Mouse (Mus musculus) kidney, adult 2 months (tissue): Measurements from ENCODE around the gene Gabbr2.

Experiments
- CTCF ChIP-seq: fragments of 200-500 bp; conservative IDR thresholded peaks from 2 replicates; pipeline ENCODE4 v1.5.1; 2011; ENCODE audit warnings: low read depth, mild to moderate bottlenecking, control low read depth, low read length, moderate library complexity, mixed read lengths; ENCODE audit not compliant: insufficient read depth, insufficient read length
- POLR2A ChIP-seq: fragments of 200-500 bp; IDR thresholded peaks from one replicate; pipeline ENCODE4 v1.6.1; 2011; ENCODE audit warnings: low read depth, low read length, control low read depth

DNA sequence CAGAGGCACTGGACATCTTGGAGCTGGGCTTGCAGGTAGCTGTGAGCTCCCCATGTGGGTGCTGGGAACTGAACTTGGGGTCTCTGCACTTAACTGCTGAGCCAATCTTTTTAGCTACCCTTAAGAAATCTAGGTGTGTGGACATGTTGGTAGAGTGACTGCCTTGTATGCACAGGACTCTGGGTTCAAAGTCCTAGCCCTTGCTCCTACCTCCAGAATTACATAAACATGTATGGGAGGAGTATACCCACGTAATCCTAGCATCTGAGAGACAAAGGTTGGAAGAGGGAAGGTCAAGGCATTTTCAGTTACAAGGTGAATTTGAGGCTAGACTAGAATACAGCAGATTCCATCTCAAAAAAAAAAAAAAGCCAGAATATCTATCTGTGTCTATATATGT, 336.4 kb downstream of the Gabbr2 start:
- TF ChIP-seq POLR2A, result no peak
- TF ChIP-seq CTCF, result no peak
